Mouse (Mus musculus) midbrain, embryonic 12.5 days (tissue): Measurements from ENCODE around the gene Rapgef2. TPM values are rescaled to one million over a fixed set of nuclear protein-coding genes. Genes with fewer than 3 reads are reported as not detected.

Experiments used
- ATAC-seq: fragments of 200-750 bp; cut with Nextera tagmentation; 2 replicates; pipeline ENCODE4 v1.8.0; 2017; ENCODE audit warnings: low read depth, moderate TSS enrichment, moderate library complexity; ENCODE audit not compliant: low FRiP score
- H3K27ac ChIP-seq: fragments of 300-500 bp; sonication (generic); replicated peaks from 2 replicates; pipeline ENCODE4 v1.5.1; 2016; ENCODE audit warnings: mild to moderate bottlenecking
- H3K27me3 ChIP-seq: fragments of 300-500 bp; sonication (generic); 2 replicates; pipeline ENCODE4 v1.6.1; 2016; ENCODE audit warnings: mild to moderate bottlenecking
- H3K36me3 ChIP-seq: fragments of 300-500 bp; sonication (generic); 2 replicates; pipeline ENCODE4 v1.6.1; 2016
- H3K4me1 ChIP-seq: fragments of 300-500 bp; sonication (generic); 2 replicates; pipeline ENCODE4 v1.6.1; 2016
- H3K4me2 ChIP-seq: fragments of 300-500 bp; sonication (generic); replicated peaks from 2 replicates; pipeline ENCODE4 v1.6.1; 2016; ENCODE audit warnings: mild to moderate bottlenecking, moderate library complexity
- H3K4me3 ChIP-seq: fragments of 300-500 bp; sonication (generic); 2 replicates; pipeline ENCODE4 v1.5.1; 2016; ENCODE audit warnings: mild to moderate bottlenecking
- H3K9ac ChIP-seq: fragments of 300-500 bp; sonication (generic); replicated peaks from 2 replicates; pipeline ENCODE4 v1.6.1; 2016; ENCODE audit warnings: mild to moderate bottlenecking, moderate library complexity
- H3K9me3 ChIP-seq: fragments of 300-500 bp; sonication (generic); 2 replicates; pipeline ENCODE4 v1.6.1; 2016; ENCODE audit warnings: mild to moderate bottlenecking
- WGBS: fragments of 180-500 bp; shearing (Covaris S2); methylation state at CpG from one replicate; pipeline ENCODE4 v1.1.7; 2016; 5-methylcytosine and 5-hydroxymethylcytosine counted together
- polyA plus RNA-seq: library from polyadenylated mRNA; unstranded; fragments of >200 nt; fragmentation: Nextera tagmentation; extraction: Ambion mirVana; gene quantifications from 2 replicates; pipeline ENCODE4 v1.2.1, GENCODE M21; 2016

Gene Rapgef2
- polyA plus RNA-seq, 1 experiment from 2014 or later, result 9.7 TPM

DNA sequence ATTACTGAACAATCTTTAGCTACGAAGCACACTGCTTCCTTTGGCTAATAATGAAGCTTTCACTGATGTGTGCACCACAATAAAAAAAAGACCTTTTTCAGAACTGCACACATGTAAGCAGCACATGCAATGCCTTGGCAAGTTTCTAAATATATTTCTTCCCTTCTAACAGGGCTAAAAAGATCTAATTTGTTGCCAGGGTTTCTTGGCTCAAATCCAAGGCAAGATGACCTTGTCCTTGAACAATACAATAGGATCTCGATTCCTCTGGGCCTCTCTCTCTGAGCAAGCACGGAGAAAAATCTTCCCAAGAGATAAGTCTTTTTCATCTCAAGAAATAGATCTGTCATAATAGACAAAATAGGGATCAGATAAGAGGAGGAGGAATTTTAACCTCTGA, 147.1 kb downstream of the Rapgef2 start:
- no peak for ATAC-seq
- Histone ChIP-seq H3K27me3 (no peaks in the 10 kb centered on the region), H3K9me3 (no peaks in the 10 kb centered on the region), H3K9ac (no peak overlapping the region), H3K4me3 (no peak overlapping the region), H3K27ac (no peak overlapping the region), H3K4me2 (no peak overlapping the region), H3K36me3 (no peaks in the 10 kb centered on the region), H3K4me1 (peaks cover 8% of the 10 kb centered on the region)
- 39% methylated on average over 3 of the region's 3 CpGs for WGBS

GRCm38 (mm10) chr3:79138601-79139000, 147.7 kb downstream of the Rapgef2 start:
- H3K4me3 ChIP-seq, result no peak overlapping the region
- no peak for ATAC-seq
- no peaks in the 10 kb centered on the region for H3K9me3 ChIP-seq
- no peak overlapping the region for H3K27ac ChIP-seq
- H3K4me1 ChIP-seq, result peaks cover 5% of the 10 kb centered on the region; the same call in 1 of the 2 replicates
- H3K9ac ChIP-seq, result no peak overlapping the region
- no peak overlapping the region for H3K4me2 ChIP-seq
- H3K27me3 ChIP-seq, result no peaks in the 10 kb centered on the region
- no peaks in the 10 kb centered on the region for H3K36me3 ChIP-seq

DNA sequence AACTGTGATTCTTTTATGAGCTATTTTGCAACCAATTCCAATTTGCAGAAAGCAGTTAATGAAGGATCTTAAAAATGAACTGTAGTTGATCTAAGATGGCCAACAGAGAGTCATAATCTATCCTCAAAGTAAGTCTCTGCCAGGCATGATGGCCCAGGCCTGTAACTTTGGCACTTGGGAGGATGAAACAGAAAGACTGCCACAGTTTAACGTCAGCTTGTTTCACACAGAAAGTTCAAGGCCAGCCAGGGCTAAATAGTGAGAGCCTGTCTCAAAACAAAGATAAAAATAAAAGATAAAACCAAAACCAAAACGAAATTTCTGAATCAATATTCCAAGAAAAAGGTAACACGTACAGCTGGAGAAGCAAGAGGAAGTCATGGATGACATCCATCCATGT, 155.3 kb downstream of the Rapgef2 start:
- Histone ChIP-seq H3K27me3 (no peaks in the 10 kb centered on the region), H3K4me1 (peaks cover 7% of the 10 kb centered on the region; the same call in 1 of the 2 replicates), H3K9ac (no peak overlapping the region), H3K4me3 (no peak overlapping the region), H3K9me3 (no peaks in the 10 kb centered on the region), H3K4me2 (no peak overlapping the region), H3K27ac (no peak overlapping the region), H3K36me3 (no peaks in the 10 kb centered on the region)
- no peak for ATAC-seq
- 87% methylated on average over 3 of the region's 3 CpGs for WGBS

DNA sequence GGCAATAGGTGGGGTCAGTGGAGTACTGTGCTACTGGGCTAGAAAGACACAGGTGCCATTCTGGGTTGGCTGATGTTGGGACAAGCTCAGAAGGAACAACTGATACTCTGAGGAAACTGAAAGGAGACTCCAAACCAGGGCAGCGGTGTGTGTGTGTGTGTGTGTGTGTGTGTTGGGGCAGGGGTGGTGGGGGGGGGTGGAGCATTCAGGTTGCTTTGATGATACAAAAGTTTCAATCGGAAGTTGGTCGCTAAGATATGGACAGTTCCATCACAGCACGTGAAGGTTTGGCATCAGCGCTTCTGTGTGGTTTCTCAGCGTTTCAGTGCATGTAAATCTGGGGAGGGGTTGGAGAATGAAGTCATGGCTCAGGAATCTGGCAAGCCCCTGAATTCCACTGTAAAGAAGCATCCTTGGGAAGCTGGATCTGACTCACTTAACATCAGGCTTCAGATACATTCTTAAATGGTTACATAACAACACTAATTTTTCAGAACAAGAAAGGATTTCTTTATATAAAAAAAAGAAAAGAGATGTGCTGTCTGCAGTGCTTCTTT, 157.2 kb downstream of the Rapgef2 start:
- 71% methylated on average over 6 of the region's 6 CpGs for WGBS
- no peak for ATAC-seq
- Histone ChIP-seq H3K9ac (no peak overlapping the region), H3K4me1 (peaks cover 7% of the 10 kb centered on the region; the same call in 1 of the 2 replicates), H3K9me3 (no peaks in the 10 kb centered on the region), H3K4me3 (no peak overlapping the region), H3K27ac (no peak overlapping the region), H3K36me3 (no peaks in the 10 kb centered on the region), H3K27me3 (no peaks in the 10 kb centered on the region), H3K4me2 (no peak overlapping the region)

- no peak for ATAC-seq
- no peak overlapping the region for H3K4me3 ChIP-seq
- no peaks in the 10 kb centered on the region for H3K9me3 ChIP-seq
- H3K4me1 ChIP-seq, result peaks cover 7% of the 10 kb centered on the region; the same call in 1 of the 2 replicates
- no peaks in the 10 kb centered on the region for H3K27me3 ChIP-seq
- no peak overlapping the region for H3K9ac ChIP-seq
- H3K27ac ChIP-seq, result no peak overlapping the region
- 88% methylated on average over 2 of the region's 2 CpGs for WGBS
- no peaks in the 10 kb centered on the region for H3K36me3 ChIP-seq
- H3K4me2 ChIP-seq, result no peak overlapping the region
These were observed 158.5 kb downstream of the Rapgef2 start for GRCm38 (mm10) chr3:79127797-79128196.

- ATAC-seq, result no peak
- whole genome bisulfite sequencing, result 94% methylated on average over 6 of the region's 6 CpGs
These were observed 159.5 kb downstream of the Rapgef2 start for GRCm38 (mm10) chr3:79126857-79127256.

GRCm38 (mm10) chr3:79121391-79121790, 164.9 kb downstream of the Rapgef2 start:
- no peak overlapping the region for H3K4me2 ChIP-seq
- no peak overlapping the region for H3K27ac ChIP-seq
- ATAC-seq, result 0 out of 2 replicates have a peak, but pooled peaks have one; percentile 27
- H3K9me3 ChIP-seq, result no peaks in the 10 kb centered on the region
- 76% methylated on average over 7 of the region's 7 CpGs for WGBS
- H3K27me3 ChIP-seq, result no peaks in the 10 kb centered on the region
- no peaks in the 10 kb centered on the region for H3K4me1 ChIP-seq
- H3K9ac ChIP-seq, result no peak overlapping the region
- no peak overlapping the region for H3K4me3 ChIP-seq
- H3K36me3 ChIP-seq, result no peaks in the 10 kb centered on the region

More at GRCm38 (mm10) chr3:79126857-79127256, 159.5 kb downstream of the Rapgef2 start:
- H3K4me3 ChIP-seq, result no peak overlapping the region
- H3K27ac ChIP-seq, result no peak overlapping the region
- H3K4me2 ChIP-seq, result no peak overlapping the region
- no peaks in the 10 kb centered on the region for H3K9me3 ChIP-seq
- H3K27me3 ChIP-seq, result no peaks in the 10 kb centered on the region
- H3K4me1 ChIP-seq, result peaks cover 7% of the 10 kb centered on the region; the same call in 1 of the 2 replicates
- H3K9ac ChIP-seq, result no peak overlapping the region
- H3K36me3 ChIP-seq, result no peaks in the 10 kb centered on the region

- no peaks in the 10 kb centered on the region for H3K36me3 ChIP-seq
- ATAC-seq, result no peak
- no peaks in the 10 kb centered on the region for H3K9me3 ChIP-seq
- H3K27me3 ChIP-seq, result no peaks in the 10 kb centered on the region
- H3K4me3 ChIP-seq, result no peak overlapping the region
- H3K27ac ChIP-seq, result no peak overlapping the region
- H3K4me1 ChIP-seq, result no peaks in the 10 kb centered on the region
- 94% methylated on average over 12 of the region's 12 CpGs for WGBS
- H3K9ac ChIP-seq, result no peak overlapping the region
- no peak overlapping the region for H3K4me2 ChIP-seq
These were observed 166.3 kb downstream of the Rapgef2 start for GRCm38 (mm10) chr3:79119983-79120382.

DNA sequence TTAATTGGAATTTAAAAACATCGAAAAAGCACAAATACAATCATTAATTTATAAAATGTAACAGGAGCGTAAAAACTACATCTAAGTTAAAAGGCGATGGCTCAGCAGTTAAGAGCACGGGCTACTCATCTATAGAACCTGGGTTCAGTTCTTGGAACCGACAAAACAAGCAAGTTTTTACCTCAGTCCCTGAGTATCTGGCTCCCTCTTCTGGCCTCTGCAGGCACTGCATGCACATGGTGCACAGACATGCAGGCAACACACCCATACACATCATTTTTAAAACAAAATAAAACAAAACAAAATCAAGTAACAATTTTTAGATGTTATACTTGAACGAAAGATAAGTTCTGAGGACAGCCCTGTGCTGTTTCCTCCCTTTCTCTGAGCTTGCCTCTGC, 176.2 kb downstream of the Rapgef2 start:
- H3K36me3 ChIP-seq, result no peaks in the 10 kb centered on the region
- H3K4me1 ChIP-seq, result no peaks in the 10 kb centered on the region
- H3K27ac ChIP-seq, result no peak overlapping the region
- H3K27me3 ChIP-seq, result no peaks in the 10 kb centered on the region
- H3K9me3 ChIP-seq, result no peaks in the 10 kb centered on the region
- WGBS, result 96% methylated on average over 6 of the region's 6 CpGs
- no peak overlapping the region for H3K4me2 ChIP-seq
- no peak for ATAC-seq
- H3K9ac ChIP-seq, result no peak overlapping the region
- H3K4me3 ChIP-seq, result no peak overlapping the region

DNA sequence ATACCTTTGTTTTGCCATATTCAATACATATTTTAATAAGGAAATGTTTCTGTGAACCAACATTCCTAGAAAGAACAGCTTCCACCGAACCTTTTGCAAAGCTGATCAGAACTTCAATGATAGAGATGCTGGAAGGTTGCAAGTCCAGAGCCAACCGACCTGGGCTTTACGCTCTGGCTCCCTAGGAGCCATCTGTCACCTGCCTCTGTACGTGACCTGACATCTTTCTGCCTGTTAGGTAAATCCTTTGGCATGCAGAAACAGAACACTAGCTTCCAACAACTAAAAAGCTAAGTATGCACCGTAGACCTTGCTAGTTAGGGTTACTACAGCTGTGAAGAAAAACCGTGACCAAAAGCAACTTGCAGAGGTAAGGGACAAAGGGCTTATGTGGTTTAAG, 178.1 kb downstream of the Rapgef2 start:
- H3K27ac ChIP-seq, result no peak overlapping the region
- no peaks in the 10 kb centered on the region for H3K36me3 ChIP-seq
- H3K9me3 ChIP-seq, result no peaks in the 10 kb centered on the region
- no peaks in the 10 kb centered on the region for H3K4me1 ChIP-seq
- H3K9ac ChIP-seq, result no peak overlapping the region
- no peak overlapping the region for H3K4me2 ChIP-seq
- WGBS, result 91% methylated on average over 6 of the region's 6 CpGs
- H3K27me3 ChIP-seq, result no peaks in the 10 kb centered on the region
- no peak overlapping the region for H3K4me3 ChIP-seq
- ATAC-seq, result no peak

- Histone ChIP-seq H3K4me1 (no peaks in the 10 kb centered on the region), H3K27ac (no peak overlapping the region)
These were observed 180.0 kb downstream of the Rapgef2 start for GRCm38 (mm10) chr3:79106360-79106759.

DNA sequence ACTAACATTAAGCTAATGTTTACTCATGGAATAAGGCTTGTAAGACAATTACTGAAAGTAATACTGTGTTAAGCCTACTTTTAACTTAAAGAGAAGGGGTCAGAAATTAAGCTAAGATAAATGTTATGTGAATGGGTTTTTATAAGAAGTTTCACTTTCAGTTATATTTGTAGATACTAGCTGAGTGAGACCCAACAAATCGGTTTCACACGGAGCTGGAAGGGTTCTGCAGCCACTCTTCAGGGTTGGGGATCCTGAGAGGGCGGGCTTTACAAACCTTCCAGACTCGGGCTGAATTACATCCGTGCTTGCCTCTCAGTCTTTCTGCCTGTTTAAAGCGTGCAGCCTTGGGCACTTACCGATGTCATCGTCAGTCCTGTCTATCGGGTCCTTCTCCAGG, 182.7 kb downstream of the Rapgef2 start:
- Histone ChIP-seq H3K27ac (no peak overlapping the region), H3K27me3 (no peaks in the 10 kb centered on the region), H3K36me3 (0 out of 2 replicates have a peak, but pooled peaks cover 4% of the 10 kb centered on the region), H3K4me3 (no peak overlapping the region), H3K4me2 (no peak overlapping the region), H3K9ac (no peak overlapping the region), H3K4me1 (no peaks in the 10 kb centered on the region), H3K9me3 (no peaks in the 10 kb centered on the region)
- 94% methylated on average over 9 of the region's 9 CpGs for WGBS
- ATAC-seq, result no peak

More at GRCm38 (mm10) chr3:79106360-79106759, 180.0 kb downstream of the Rapgef2 start:
- no peaks in the 10 kb centered on the region for H3K27me3 ChIP-seq
- no peak overlapping the region for H3K4me2 ChIP-seq
- H3K4me3 ChIP-seq, result no peak overlapping the region
- 0 out of 2 replicates have a peak, but pooled peaks cover 4% of the 10 kb centered on the region for H3K36me3 ChIP-seq
- ATAC-seq, result no peak
- no peak overlapping the region for H3K9ac ChIP-seq
- WGBS, result 87% methylated on average over 2 of the region's 2 CpGs
- no peaks in the 10 kb centered on the region for H3K9me3 ChIP-seq

DNA sequence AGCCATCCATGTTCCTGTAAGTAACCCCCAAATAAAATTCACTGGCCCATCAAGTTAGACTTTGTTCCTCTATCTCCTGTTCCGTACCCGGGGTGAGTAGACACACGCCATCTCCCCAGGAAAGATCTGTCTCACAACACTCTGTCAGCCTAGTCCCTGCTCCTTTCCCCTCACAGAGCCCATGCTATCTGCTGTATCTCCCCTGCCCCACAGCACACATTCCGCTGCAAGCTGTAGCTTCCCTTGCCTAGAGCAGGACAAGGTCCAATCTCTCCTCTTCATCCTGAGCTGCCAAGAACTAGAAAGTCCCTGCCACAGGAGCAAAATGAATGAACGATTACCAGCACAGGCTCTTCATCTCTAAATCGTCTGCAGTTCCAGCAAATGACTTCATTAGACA, 184.6 kb downstream of the Rapgef2 start:
- WGBS, result 87% methylated on average over 6 of the region's 6 CpGs

More for the DNA sequence above, 184.6 kb downstream of the Rapgef2 start:
- ATAC-seq, result no peak
- no peaks in the 10 kb centered on the region for H3K9me3 ChIP-seq
- H3K4me1 ChIP-seq, result no peaks in the 10 kb centered on the region
- H3K27me3 ChIP-seq, result no peaks in the 10 kb centered on the region
- H3K36me3 ChIP-seq, result peaks cover 11% of the 10 kb centered on the region
- H3K9ac ChIP-seq, result no peak overlapping the region
- no peak overlapping the region for H3K27ac ChIP-seq
- no peak overlapping the region for H3K4me3 ChIP-seq
- H3K4me2 ChIP-seq, result no peak overlapping the region
